Mouse (Mus musculus): Measurements from ENCODE around the gene Rgs8.

DNA sequence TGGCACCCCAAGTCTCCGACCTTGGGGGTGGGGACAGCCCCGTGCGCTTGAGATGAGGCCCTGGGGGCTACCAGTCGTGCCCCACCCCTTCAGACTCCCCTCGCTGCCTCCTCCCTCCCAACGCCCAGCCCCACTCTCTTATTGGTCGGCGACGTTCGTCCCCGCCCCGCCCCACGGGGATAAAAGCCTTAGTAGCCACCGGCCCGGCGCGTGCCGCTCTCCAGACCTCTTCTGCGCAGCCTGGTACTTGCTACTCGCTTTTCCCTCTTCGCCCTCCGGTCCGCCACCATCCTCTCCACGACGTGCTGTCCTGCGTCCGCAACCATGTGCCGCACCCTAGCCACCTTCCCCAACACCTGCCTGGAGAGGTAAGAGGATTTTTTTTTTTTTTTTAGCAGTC, 87.3 kb downstream of the Rgs8 start, which contains the start of gene Rgs16:
- TF ChIP-seq CTCF (IDR thresholded peaks at IDR 0.05; ENCODE audit: insufficient read depth, low read depth, low read length) = no peak
- peak; percentile 47; the same call in 1 of the 2 replicates for TF ChIP-seq POLR2A (IDR thresholded peaks at IDR 0.05; ENCODE audit: insufficient read depth, low read depth, low read length)
